Mouse (Mus musculus) embryonic facial prominence, embryonic 11.5 days (tissue): ENCODE data around the gene Prkcd. TPM values are rescaled to one million over a fixed set of nuclear protein-coding genes. Genes with fewer than 3 reads are reported as not detected.
A peak's percentile ranks its signal among the peaks of the same experiment; 100 is the strongest.

Experiments
- ATAC-seq: fragments of 200-750 bp; cut with Nextera tagmentation; replicated peaks from 2 replicates; pipeline ENCODE4 v1.8.0; 2017; ENCODE audit warnings: low read depth; ENCODE audit not compliant: insufficient number of reproducible peaks, low FRiP score, low TSS enrichment
- DNase-seq: peaks from one replicate; pipeline ENCODE4 v3.0.0-alpha.2; 2015; ENCODE audit warnings: low spot score
- H3K27ac ChIP-seq: fragments of 300-500 bp; sonication (generic); replicated peaks from 2 replicates; pipeline ENCODE4 v1.5.1; 2014; ENCODE audit warnings: mild to moderate bottlenecking, low read depth, low read length, control low read depth
- H3K27me3 ChIP-seq: fragments of 300-500 bp; sonication (generic); 2 replicates; pipeline ENCODE4 v1.6.1; 2014; ENCODE audit warnings: mild to moderate bottlenecking, low read length, moderate library complexity, mixed read lengths; ENCODE audit not compliant: control insufficient read depth, insufficient read depth
- H3K36me3 ChIP-seq: fragments of 300-500 bp; sonication (generic); replicated peaks from 2 replicates; pipeline ENCODE4 v1.6.1; 2014; ENCODE audit warnings: low read depth, mild to moderate bottlenecking, low read length, moderate library complexity, mixed read lengths; ENCODE audit not compliant: control insufficient read depth, insufficient read depth
- H3K4me1 ChIP-seq: fragments of 300-500 bp; sonication (generic); 2 replicates; pipeline ENCODE4 v1.6.1; 2014; ENCODE audit warnings: low read length, mixed read lengths; ENCODE audit not compliant: control insufficient read depth, insufficient read depth
- H3K4me2 ChIP-seq: fragments of 300-500 bp; sonication (generic); 2 replicates; pipeline ENCODE4 v1.6.1; 2014; ENCODE audit warnings: low read depth, mild to moderate bottlenecking, control low read depth, low read length, moderate library complexity
- H3K4me3 ChIP-seq: fragments of 300-500 bp; sonication (generic); 2 replicates; pipeline ENCODE4 v1.5.1; 2014; ENCODE audit warnings: low read depth, low read length, control low read depth
- H3K9ac ChIP-seq: fragments of 300-500 bp; sonication (generic); replicated peaks from 2 replicates; pipeline ENCODE4 v1.6.1; 2014; ENCODE audit warnings: mild to moderate bottlenecking, control low read depth, low read length
- H3K9me3 ChIP-seq: fragments of 300-500 bp; sonication (generic); replicated peaks from 2 replicates; pipeline ENCODE4 v1.6.1; 2016; ENCODE audit warnings: mild to moderate bottlenecking, low read length, inconsistent platforms, mixed read lengths; ENCODE audit not compliant: control insufficient read depth
- WGBS: fragments of 180-500 bp; shearing (Covaris S2); extraction: QIAGEN DNeasy Blood & Tissue Kit; methylation state at CpG from one replicate; pipeline ENCODE4 v1.1.7; 2014; 5-methylcytosine and 5-hydroxymethylcytosine counted together
- polyA plus RNA-seq: library from polyadenylated mRNA; unstranded; fragments of >200 nt; fragmentation: Nextera tagmentation; extraction: Ambion mirVana; gene quantifications from 2 replicates; pipeline ENCODE4 v1.2.1, GENCODE M21; 2014

Gene Prkcd
- polyA plus RNA-seq, 1 experiment from 2014 or later = 30.0 TPM

- Histone ChIP-seq H3K4me1 (no peaks in the 10 kb centered on the region), H3K9ac (no peak overlapping the region), H3K27ac (no peak overlapping the region), H3K4me3 (no peak overlapping the region), H3K27me3 (no peaks in the 10 kb centered on the region), H3K36me3 (no peaks in the 10 kb centered on the region), H3K9me3 (no peaks in the 10 kb centered on the region), H3K4me2 (no peak overlapping the region)
- WGBS = 77% methylated on average over 7 of the region's 7 CpGs
- DNase-seq = no peak
- no peak for ATAC-seq
Observed at GRCm38 (mm10) chr14:30633708-30634107, 7.7 kb upstream of the Prkcd start.

DNA sequence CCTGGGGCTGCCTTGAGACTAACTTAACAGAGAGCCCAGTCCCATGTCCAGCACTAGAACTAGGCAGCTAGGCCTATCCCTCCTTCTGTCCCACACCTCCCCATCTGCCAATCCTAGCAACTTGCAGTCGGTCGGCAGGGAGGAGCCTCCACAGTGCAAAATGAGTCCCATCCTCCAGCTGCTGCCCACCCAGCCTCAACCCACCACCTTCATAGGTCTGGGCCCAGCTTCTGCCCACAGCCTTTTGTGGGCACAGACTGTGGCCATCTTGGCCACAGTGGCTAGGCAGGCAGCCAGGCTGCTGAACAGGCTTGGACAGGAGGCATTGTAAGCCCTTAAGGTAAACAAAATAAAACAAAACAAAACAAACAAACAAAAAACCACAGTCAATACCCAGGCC is 5.8 kb upstream of the Prkcd start:
- H3K27me3 ChIP-seq = no peaks in the 10 kb centered on the region
- DNase-seq (no peak), ATAC-seq (no peak)
- no peaks in the 10 kb centered on the region for H3K9me3 ChIP-seq
- no peaks in the 10 kb centered on the region for H3K4me1 ChIP-seq
- no peak overlapping the region for H3K4me2 ChIP-seq
- H3K27ac ChIP-seq = no peak overlapping the region
- no peak overlapping the region for H3K9ac ChIP-seq
- no peaks in the 10 kb centered on the region for H3K36me3 ChIP-seq
- 60% methylated on average over 2 of the region's 2 CpGs for WGBS
- H3K4me3 ChIP-seq = no peak overlapping the region

DNA sequence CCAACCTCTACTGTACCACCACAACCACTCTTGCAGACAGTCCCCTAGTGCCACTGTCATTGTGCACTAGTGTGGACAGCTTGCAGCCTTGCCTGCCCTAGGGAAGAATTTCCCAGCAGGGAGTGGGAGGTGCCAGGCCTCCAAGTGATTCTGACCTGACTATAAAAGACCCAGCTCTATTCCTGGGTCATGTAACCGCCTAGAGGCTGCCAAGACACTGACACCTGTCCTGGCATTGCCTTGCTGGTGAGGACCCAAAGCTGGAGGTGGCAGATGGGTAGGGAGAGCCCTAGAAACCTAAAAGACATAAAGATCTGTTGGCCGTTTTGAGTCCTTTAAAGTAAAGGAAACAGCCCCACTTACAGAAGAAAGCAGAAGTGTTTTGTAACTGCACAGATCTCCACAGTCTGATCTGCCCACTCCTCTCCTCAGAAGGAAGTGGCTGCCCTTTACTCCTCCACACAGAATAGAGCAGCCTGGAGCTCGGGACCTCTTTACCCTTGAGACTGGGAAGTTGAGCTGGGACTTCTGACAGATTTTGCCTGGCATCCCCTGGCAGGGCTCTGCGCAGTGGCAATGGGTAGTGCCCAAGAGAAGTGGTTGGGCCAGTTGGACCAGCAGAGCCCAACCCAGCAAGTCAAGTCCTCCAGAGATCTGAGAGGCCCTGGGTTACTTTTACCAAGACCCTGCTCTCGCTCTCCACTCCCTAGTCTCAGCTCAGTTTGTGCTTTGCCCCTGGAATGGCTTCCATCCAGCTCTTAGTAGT is 5.0 kb upstream of the Prkcd start:
- Histone ChIP-seq H3K27me3 (no peaks in the 10 kb centered on the region), H3K4me2 (no peak overlapping the region), H3K4me1 (peaks cover 5% of the 10 kb centered on the region; the same call in 1 of the 2 replicates), H3K4me3 (no peak overlapping the region), H3K36me3 (no peaks in the 10 kb centered on the region), H3K9ac (peak overlapping the region; percentile 13; the same call in 1 of the 2 replicates), H3K9me3 (no peaks in the 10 kb centered on the region), H3K27ac (no peak overlapping the region)
- ATAC-seq = no peak
- DNase-seq = no peak
- WGBS = 75% methylated on average over 5 of the region's 5 CpGs

DNA sequence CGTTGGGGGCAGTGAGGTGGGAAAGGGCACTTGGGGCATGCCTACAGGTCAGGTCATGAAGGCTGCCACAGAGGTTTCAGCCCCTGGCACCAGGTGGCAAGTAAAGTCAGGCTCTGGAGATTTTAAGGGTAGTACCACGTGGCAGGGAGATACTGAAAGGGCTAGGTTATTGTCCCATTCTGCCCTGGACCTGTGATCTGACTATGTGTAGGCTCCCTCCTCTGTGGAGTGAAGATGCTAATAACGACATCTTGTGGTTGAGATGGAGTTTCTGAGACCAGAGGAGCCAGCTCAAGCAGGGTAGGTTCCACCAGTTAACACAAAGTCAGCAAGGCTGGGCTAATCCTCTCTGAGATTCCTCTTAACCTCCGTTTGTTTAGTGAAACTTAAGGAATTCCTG is 3.8 kb upstream of the Prkcd start:
- no peaks in the 10 kb centered on the region for H3K9me3 ChIP-seq
- no peak overlapping the region for H3K9ac ChIP-seq
- no peak overlapping the region for H3K4me2 ChIP-seq
- 44% methylated on average over 4 of the region's 4 CpGs for WGBS
- no peak for DNase-seq
- peaks cover 7% of the 10 kb centered on the region; the same call in 1 of the 2 replicates for H3K4me1 ChIP-seq
- no peak for ATAC-seq
- H3K4me3 ChIP-seq = no peak overlapping the region
- H3K27me3 ChIP-seq = no peaks in the 10 kb centered on the region
- no peaks in the 10 kb centered on the region for H3K36me3 ChIP-seq
- no peak overlapping the region for H3K27ac ChIP-seq

DNA sequence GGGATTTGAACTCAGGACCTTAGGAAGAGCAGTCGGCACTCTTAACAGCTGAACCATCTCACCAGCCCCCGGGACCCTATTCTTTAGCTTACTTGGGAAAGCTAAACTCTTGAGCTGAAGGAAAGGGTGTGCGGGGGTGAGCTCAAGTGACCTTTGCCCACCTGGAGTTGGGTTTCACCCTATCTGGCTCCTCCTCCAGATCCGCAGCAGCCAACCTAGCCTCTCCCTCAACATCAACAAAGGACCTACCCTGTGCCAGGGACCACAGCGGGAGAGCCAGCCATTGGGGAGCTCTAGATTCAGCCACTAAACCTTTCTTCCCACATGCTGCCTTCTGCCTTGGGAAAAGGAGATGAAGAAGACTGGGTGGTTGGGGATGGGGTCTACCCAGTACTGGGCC is 2.2 kb upstream of the Prkcd start:
- H3K27me3 ChIP-seq = no peaks in the 10 kb centered on the region
- peaks cover 7% of the 10 kb centered on the region; the same call in 1 of the 2 replicates for H3K4me1 ChIP-seq
- H3K4me2 ChIP-seq = no peak overlapping the region
- no peak overlapping the region for H3K27ac ChIP-seq
- WGBS = 81% methylated on average over 5 of the region's 5 CpGs
- no peak overlapping the region for H3K4me3 ChIP-seq
- DNase-seq (no peak), ATAC-seq (no peak)
- H3K9ac ChIP-seq = no peak overlapping the region
- H3K9me3 ChIP-seq = no peaks in the 10 kb centered on the region
- H3K36me3 ChIP-seq = no peaks in the 10 kb centered on the region

- Histone ChIP-seq H3K9me3 (no peaks in the 10 kb centered on the region), H3K4me2 (peak overlapping the region; percentile 80), H3K27ac (no peak overlapping the region), H3K27me3 (no peaks in the 10 kb centered on the region), H3K4me1 (peaks cover 7% of the 10 kb centered on the region; the same call in 1 of the 2 replicates), H3K36me3 (no peaks in the 10 kb centered on the region), H3K4me3 (peak overlapping the region; percentile 73), H3K9ac (peak overlapping the region; percentile 79)
- no peak for DNase-seq
- ATAC-seq = no peak
- 56% methylated on average over 12 of the region's 12 CpGs for WGBS
Observed at GRCm38 (mm10) chr14:30626756-30627742, 1.0 kb upstream of the Prkcd start.

DNA sequence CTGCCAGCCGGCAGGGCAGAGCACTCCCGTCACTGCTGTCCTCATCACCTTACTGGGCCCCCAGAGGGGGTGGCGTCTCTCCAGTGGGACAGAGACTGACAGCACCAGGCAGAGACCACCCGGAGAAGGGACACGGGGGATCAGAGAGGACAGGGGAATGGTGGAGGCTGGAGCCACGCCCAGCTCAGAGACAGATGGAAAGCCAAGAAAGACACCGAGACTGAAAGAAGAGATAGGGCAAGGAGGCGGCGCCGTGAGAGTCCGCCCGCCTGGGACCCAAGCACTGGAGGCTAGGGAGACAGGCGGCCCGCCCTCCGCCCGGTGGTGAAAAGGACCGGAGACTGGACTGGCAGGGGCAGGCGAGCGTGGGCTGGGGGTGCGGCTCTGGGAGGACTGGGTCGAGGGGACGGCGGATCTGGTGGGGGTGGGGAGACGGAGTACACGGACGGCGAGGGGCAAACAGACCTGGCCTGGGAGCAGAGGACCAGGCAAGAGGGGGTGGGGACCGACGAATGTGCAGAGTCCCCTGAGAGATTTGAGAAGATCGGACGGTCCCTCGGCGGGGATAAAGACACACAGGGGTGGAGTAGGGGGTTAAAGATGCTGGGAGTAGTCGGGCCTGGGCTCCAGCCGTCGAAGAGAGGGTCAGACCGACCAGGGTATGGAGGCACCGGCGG is 741 bp downstream of the Prkcd start:
- Histone ChIP-seq H3K27me3 (no peaks in the 10 kb centered on the region), H3K4me3 (peak overlapping the region; percentile 73), H3K27ac (no peak overlapping the region), H3K36me3 (no peaks in the 10 kb centered on the region), H3K9me3 (no peaks in the 10 kb centered on the region), H3K4me2 (peak overlapping the region; percentile 80), H3K9ac (peak overlapping the region; percentile 79), H3K4me1 (peaks cover 7% of the 10 kb centered on the region; the same call in 1 of the 2 replicates)
- DNase-seq (peak; percentile 57), ATAC-seq (peak; percentile 36)
- 1% methylated on average over 38 of the region's 39 CpGs for WGBS
